Mouse (Mus musculus): Measurements from ENCODE around the gene Sipa1.

The Sipa1 gene

DNA sequence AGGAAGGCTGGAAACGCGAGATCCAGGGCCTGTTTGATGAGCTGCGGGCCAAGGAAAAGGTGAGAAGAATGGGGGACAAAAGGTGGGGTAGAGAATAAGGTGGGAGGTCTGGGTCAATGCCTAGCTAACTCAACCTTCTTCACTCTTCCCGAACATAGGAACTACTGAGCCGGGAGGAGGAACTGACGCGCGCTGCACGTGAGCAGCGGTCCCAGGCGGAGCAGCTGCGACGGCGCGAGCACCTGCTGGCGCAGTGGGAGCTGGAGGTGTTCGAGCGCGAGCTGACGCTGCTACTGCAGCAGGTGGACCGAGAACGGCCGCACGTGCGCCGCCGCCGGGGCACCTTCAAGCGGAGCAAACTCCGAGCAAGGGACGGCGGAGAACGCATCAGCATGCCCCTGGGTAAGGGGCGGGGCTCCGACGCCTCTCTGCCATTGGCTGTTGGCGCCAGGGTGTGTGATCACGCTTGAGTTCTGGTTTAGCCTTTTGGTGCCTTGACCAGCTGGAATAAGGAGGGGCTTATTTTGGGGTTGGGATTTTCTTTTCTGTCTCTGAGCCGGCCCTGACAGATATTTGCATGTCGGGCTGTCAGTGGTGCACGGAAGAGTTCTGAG, 32.4 kb upstream of the Sipa1 start:
- H3K9me3 ChIP-seq (ENCODE audit: low read length) = no peaks in the 10 kb centered on the region
- peaks cover 81% of the 10 kb centered on the region for H3K36me3 ChIP-seq (ENCODE audit: insufficient read depth, low read length)
- peaks cover 16% of the 10 kb centered on the region for H3K27me3 ChIP-seq (ENCODE audit: insufficient read depth, low read length)
- H3K4me3 ChIP-seq (replicated peaks; ENCODE audit: low read length) = peak overlapping the region; percentile 75
- H3K4me1 ChIP-seq (replicated peaks; ENCODE audit: low read depth, low read length) = peaks cover 48% of the 10 kb centered on the region
- TF ChIP-seq NANOG (IDR thresholded peaks at IDR 0.05; ENCODE audit: borderline replicate concordance, low read length) = no peak
- no peak for TF ChIP-seq POU5F1 (IDR thresholded peaks at IDR 0.05; ENCODE audit: borderline replicate concordance, low read length)
- no peak for TF ChIP-seq CTCF (conservative IDR thresholded peaks at IDR 0.05; ENCODE audit: low read length)

DNA sequence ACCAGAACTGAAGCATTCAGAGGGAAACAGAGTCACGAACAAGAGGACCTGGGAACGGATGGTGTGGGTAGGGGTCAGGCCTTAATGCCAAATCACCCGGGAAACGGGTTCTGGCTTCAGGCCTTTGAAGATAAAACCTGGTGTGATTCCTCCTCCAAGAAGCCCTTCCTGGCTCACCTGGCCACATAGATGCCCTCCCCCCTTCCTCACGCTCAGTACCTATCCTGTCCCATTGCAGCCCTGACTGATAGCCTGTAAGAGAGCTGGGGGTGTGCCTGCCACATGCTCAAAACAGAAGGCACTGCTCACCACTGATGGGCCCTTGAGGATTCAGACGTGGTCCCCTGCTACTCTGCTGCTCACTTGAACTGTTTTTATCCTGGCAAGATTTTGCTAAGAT, 30.3 kb upstream of the Sipa1 start:
- H3K4me1 ChIP-seq (replicated peaks; ENCODE audit: low read depth, low read length) = peaks cover 62% of the 10 kb centered on the region
- TF ChIP-seq POU5F1 (IDR thresholded peaks at IDR 0.05; ENCODE audit: borderline replicate concordance, low read length) = no peak
- TF ChIP-seq NANOG (IDR thresholded peaks at IDR 0.05; ENCODE audit: borderline replicate concordance, low read length) = no peak
- TF ChIP-seq CTCF (conservative IDR thresholded peaks at IDR 0.05; ENCODE audit: low read length) = no peak
- H3K36me3 ChIP-seq (ENCODE audit: insufficient read depth, low read length) = peaks cover 66% of the 10 kb centered on the region
- H3K4me3 ChIP-seq (replicated peaks; ENCODE audit: low read length) = no peak overlapping the region
- peaks cover 16% of the 10 kb centered on the region for H3K27me3 ChIP-seq (ENCODE audit: insufficient read depth, low read length)
- H3K9me3 ChIP-seq (ENCODE audit: low read length) = no peaks in the 10 kb centered on the region

DNA sequence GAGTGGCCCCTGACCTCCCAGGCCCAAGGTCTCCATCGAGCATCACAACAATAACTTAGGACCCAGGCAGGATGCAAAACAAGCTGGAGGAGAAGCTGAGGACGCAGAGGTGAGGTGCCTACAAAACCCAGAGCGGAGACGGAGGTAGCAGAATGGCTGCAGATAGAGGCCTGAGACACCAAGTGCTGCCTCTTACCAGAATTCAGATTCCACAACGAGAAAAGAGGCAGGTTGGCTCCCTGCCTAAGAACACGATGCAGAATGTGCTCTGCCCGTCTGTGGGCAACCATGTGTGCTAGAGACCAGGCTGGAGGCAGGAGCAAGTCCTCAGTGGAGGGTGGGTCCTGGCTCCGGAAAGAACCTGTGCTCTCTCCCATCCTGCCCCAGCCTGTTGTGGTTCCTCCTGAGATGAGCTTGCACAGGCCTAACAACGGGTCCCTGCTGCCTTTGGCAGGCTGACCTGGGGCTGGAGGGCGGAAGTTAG, 29.4 kb upstream of the Sipa1 start:
- Histone ChIP-seq H3K36me3 (ENCODE audit: insufficient read depth, low read length) (peaks cover 57% of the 10 kb centered on the region), H3K4me1 (replicated peaks; ENCODE audit: low read depth, low read length) (peaks cover 62% of the 10 kb centered on the region), H3K4me3 (replicated peaks; ENCODE audit: low read length) (no peak overlapping the region), H3K9me3 (ENCODE audit: low read length) (no peaks in the 10 kb centered on the region), H3K27me3 (ENCODE audit: insufficient read depth, low read length) (peaks cover 16% of the 10 kb centered on the region)
- no peak for TF ChIP-seq POU5F1 (IDR thresholded peaks at IDR 0.05; ENCODE audit: borderline replicate concordance, low read length)
- no peak for TF ChIP-seq CTCF (conservative IDR thresholded peaks at IDR 0.05; ENCODE audit: low read length)
- TF ChIP-seq NANOG (IDR thresholded peaks at IDR 0.05; ENCODE audit: borderline replicate concordance, low read length) = no peak

DNA sequence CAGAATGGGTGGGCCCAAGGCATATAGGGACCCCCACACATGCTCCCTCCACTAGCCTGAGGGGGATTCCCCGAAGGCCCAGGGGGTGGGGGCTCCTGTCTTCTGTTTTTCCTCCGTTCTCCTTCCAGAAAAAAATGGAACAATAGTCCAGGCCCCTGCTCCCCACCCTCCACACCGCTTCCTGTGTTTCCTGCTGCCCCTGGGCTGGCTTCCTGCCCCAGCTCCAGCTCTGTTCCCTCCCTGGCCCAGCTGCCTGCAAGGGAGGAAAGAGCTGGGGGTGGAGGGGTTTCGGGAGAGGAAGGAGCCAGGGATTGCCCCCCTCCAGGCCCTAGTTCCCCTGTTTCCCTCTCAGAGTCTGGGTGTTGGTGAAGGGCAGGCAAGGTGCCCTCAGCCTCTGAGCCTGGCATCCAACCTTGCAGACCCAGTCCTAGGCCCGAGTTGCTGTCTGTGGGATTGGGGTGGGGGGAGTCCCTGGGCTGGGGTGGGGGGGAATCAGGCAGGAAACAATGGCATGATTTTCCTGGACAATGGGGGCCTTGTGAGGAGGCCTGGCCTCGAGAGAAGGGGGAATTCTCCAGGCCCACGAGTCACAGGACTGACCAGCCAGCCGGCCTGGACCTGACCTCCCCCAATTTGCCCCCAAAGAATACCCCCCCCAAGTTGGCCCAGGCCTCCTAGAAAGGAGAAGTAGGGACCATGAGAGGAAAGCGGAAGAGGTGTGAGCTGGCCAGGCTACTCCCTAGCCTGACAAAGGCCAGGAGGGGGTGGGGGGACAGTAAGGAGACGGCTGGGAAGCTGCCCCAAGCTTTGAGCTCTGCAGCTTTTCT, 28.8 kb upstream of the Sipa1 start:
- H3K4me1 ChIP-seq (replicated peaks; ENCODE audit: low read depth, low read length) = peaks cover 69% of the 10 kb centered on the region
- H3K27me3 ChIP-seq (ENCODE audit: insufficient read depth, low read length) = peaks cover 16% of the 10 kb centered on the region
- H3K4me3 ChIP-seq (replicated peaks; ENCODE audit: low read length) = no peak overlapping the region
- TF ChIP-seq POU5F1 (IDR thresholded peaks at IDR 0.05; ENCODE audit: borderline replicate concordance, low read length) = no peak
- no peak for TF ChIP-seq NANOG (IDR thresholded peaks at IDR 0.05; ENCODE audit: borderline replicate concordance, low read length)
- no peak for TF ChIP-seq CTCF (conservative IDR thresholded peaks at IDR 0.05; ENCODE audit: low read length)
- peaks cover 52% of the 10 kb centered on the region for H3K36me3 ChIP-seq (ENCODE audit: insufficient read depth, low read length)
- no peaks in the 10 kb centered on the region for H3K9me3 ChIP-seq (ENCODE audit: low read length)

GRCm38 (mm10) chr19:5691601-5692000, 28.1 kb upstream of the Sipa1 start:
- peaks cover 16% of the 10 kb centered on the region for H3K27me3 ChIP-seq (ENCODE audit: insufficient read depth, low read length)
- H3K36me3 ChIP-seq (ENCODE audit: insufficient read depth, low read length) = peaks cover 55% of the 10 kb centered on the region
- H3K4me1 ChIP-seq (replicated peaks; ENCODE audit: low read depth, low read length) = peaks cover 70% of the 10 kb centered on the region
- no peak overlapping the region for H3K4me3 ChIP-seq (replicated peaks; ENCODE audit: low read length)
- TF ChIP-seq NANOG (IDR thresholded peaks at IDR 0.05; ENCODE audit: borderline replicate concordance, low read length) = no peak
- TF ChIP-seq CTCF (conservative IDR thresholded peaks at IDR 0.05; ENCODE audit: low read length) = no peak
- TF ChIP-seq POU5F1 (IDR thresholded peaks at IDR 0.05; ENCODE audit: borderline replicate concordance, low read length) = no peak
- H3K9me3 ChIP-seq (ENCODE audit: low read length) = no peaks in the 10 kb centered on the region

- Histone ChIP-seq H3K9me3 (ENCODE audit: low read length) (no peaks in the 10 kb centered on the region), H3K36me3 (ENCODE audit: insufficient read depth, low read length) (peaks cover 66% of the 10 kb centered on the region), H3K4me1 (replicated peaks; ENCODE audit: low read depth, low read length) (peaks cover 72% of the 10 kb centered on the region), H3K27me3 (ENCODE audit: insufficient read depth, low read length) (peaks cover 11% of the 10 kb centered on the region), H3K4me3 (replicated peaks; ENCODE audit: low read length) (peak overlapping the region; percentile 96)
- TF ChIP-seq CTCF (conservative IDR thresholded peaks at IDR 0.05; ENCODE audit: low read length) (no peak), POU5F1 (IDR thresholded peaks at IDR 0.05; ENCODE audit: borderline replicate concordance, low read length) (no peak), NANOG (IDR thresholded peaks at IDR 0.05; ENCODE audit: borderline replicate concordance, low read length) (no peak)
These were observed 26.8 kb upstream of the Sipa1 start for GRCm38 (mm10) chr19:5690343-5690735.

DNA sequence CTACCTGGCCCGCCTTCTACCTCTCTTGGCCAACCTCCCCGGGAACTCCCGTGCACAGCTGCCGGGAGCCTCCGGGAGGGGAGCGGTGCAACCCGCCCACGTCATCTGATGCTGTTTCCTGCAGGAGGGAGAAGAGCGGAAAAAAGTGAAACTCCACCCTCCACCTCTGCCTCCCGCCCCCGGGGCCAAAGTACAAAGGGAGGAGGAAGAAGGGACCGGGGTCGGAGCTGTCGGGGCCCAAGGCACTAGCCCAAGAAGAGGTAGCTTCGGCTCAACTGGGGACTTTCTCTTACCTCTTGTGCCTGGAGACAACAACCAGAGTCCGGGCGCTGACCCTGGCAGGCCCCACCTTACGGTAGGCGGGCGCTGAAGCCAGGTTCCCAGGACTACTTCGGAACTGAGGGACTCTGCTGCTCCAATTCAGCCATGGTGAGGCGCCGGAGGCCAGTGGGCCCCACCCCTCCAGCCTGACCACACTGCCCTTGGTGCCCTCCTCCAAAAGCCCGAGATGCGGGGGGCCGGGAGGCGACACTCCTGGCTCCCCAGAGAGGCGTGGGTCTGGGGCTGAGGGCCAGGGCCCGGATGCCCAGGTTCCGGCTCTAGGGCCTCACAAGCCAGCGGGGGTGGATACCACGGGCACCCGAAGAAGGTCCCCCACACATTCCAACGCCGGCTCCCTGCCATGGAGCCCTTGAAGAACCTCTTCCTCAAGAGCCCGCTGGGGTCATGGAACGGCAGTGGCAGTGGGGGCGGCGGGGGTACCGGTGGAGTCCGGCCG, 26.2 kb upstream of the Sipa1 start:
- Histone ChIP-seq H3K27me3 (ENCODE audit: insufficient read depth, low read length) (peaks cover 5% of the 10 kb centered on the region), H3K4me3 (replicated peaks; ENCODE audit: low read length) (peak overlapping the region; percentile 96), H3K4me1 (replicated peaks; ENCODE audit: low read depth, low read length) (peaks cover 73% of the 10 kb centered on the region), H3K9me3 (ENCODE audit: low read length) (no peaks in the 10 kb centered on the region), H3K36me3 (ENCODE audit: insufficient read depth, low read length) (peaks cover 66% of the 10 kb centered on the region)
- no peak for TF ChIP-seq CTCF (conservative IDR thresholded peaks at IDR 0.05; ENCODE audit: low read length)
- no peak for TF ChIP-seq POU5F1 (IDR thresholded peaks at IDR 0.05; ENCODE audit: borderline replicate concordance, low read length)
- no peak for TF ChIP-seq NANOG (IDR thresholded peaks at IDR 0.05; ENCODE audit: borderline replicate concordance, low read length)

- TF ChIP-seq POU5F1 (IDR thresholded peaks at IDR 0.05; ENCODE audit: borderline replicate concordance, low read length) (no peak), CTCF (conservative IDR thresholded peaks at IDR 0.05; ENCODE audit: low read length) (no peak), NANOG (IDR thresholded peaks at IDR 0.05; ENCODE audit: borderline replicate concordance, low read length) (no peak)
- Histone ChIP-seq H3K4me3 (replicated peaks; ENCODE audit: low read length) (peak overlapping the region; percentile 96), H3K9me3 (ENCODE audit: low read length) (no peaks in the 10 kb centered on the region), H3K4me1 (replicated peaks; ENCODE audit: low read depth, low read length) (peaks cover 79% of the 10 kb centered on the region), H3K27me3 (ENCODE audit: insufficient read depth, low read length) (no peaks in the 10 kb centered on the region), H3K36me3 (ENCODE audit: insufficient read depth, low read length) (peaks cover 68% of the 10 kb centered on the region)
These were observed 25.6 kb upstream of the Sipa1 start for GRCm38 (mm10) chr19:5689088-5689428.
